Mouse (Mus musculus): ENCODE measurements around the gene Srsf3.

- TF ChIP-seq TCF12 (IDR thresholded peaks at IDR 0.05; ENCODE audit: low read depth, low read length) (no peak), ZC3H11A (IDR thresholded peaks at IDR 0.05; ENCODE audit: low read depth, low read length) (no peak), MXI1 (IDR thresholded peaks at IDR 0.05; ENCODE audit: low read depth, low read length) (no peak), MAFK (IDR thresholded peaks at IDR 0.05; ENCODE audit: insufficient replicate concordance, low read length) (no peak), ZMIZ1 (IDR thresholded peaks at IDR 0.05; ENCODE audit: low read depth, low read length) (no peak), RAD21 (IDR thresholded peaks at IDR 0.05; ENCODE audit: low read depth, low read length) (no peak), KAT2A (IDR thresholded peaks at IDR 0.05; ENCODE audit: insufficient replicate concordance, low read length) (no peak), POLR2A (IDR thresholded peaks at IDR 0.05; ENCODE audit: low read depth, low read length) (no peak), UBTF (IDR thresholded peaks at IDR 0.05; ENCODE audit: low read depth, low read length) (no peak)
Observed at GRCm38 (mm10) chr17:28992105-28992504, 40.3 kb upstream of the Srsf3 start.
